Mouse (Mus musculus) right cerebral cortex, postnatal 10 days (tissue): ENCODE data around the gene Lhx8.
A peak's percentile ranks its signal among the peaks of the same experiment; 100 is the strongest.

Experiments
- DNase-seq, 2 experiments: peaks; one replicate each; pipeline ENCODE4 v3.0.0; 2021; ENCODE audit warnings: low spot score in 2 of 2

Lhx8 gene

DNA sequence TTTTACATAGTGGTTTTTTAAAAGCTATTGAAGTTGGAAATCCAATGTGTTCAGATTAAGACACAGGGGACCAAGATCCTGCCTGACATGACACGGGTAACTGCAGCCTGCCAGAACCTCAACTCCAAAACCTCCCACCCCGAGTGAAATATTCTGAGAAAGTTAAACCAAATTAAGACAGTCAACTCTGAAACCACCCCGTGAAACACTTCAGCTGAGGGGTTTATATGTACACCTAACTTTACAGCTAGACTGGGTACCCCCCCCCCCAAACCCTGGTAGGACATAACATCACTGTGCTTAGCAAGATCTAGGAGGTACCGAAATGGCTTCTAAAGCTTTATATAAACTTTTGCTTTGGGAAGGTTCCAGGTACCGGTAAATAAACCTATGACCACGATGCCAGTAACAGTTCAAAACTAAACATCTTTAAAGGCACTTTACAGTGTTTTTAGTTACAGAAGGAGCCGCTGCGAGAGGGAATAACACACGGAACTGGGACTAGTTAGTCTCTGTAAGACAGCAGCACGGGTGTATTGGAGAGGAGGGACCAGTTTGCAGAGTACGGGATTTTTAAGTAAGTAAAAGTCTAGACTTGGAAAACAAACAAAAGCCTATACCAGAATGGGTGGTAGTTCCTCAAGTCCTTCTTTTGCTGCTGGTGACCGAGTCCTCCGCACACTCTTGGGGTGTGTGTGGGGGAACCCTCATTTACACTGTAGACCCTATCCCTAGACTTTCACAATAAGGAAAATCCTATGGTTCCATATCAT lies 3.2 kb downstream of the Lhx8 start:
- DNase-seq = no peak

DNA sequence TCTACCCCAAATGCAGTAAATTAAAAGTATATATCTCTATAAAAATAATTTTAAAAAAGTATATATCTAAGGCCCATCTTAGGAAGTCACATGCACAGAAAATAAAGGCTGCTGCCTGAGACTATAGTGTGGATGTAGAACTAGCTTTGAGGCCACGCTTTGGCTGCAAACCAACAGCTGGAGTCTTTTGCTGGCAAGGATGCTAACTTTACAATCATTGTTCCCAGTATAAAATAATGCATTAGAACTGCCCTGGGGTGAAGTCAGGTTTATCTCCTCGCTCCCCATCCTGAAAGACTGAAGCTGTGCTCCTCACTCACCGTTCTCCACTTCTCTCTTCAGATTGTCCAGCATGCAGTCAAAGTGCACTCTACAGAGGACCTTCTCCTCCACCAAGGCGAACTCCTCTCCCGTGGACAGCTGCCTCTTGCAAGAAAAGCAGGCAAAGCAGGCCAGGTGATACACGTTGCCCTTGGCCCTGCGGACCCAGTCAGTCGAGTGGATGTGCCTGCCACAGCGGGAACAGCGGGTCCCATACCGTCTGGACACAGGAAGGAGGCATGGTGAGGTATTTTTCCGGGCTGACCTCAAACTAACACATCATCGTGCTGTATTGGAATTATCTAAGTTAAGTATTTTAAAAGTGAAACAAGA lies 8.4 kb downstream of the Lhx8 start:
- no peak for DNase-seq

DNA sequence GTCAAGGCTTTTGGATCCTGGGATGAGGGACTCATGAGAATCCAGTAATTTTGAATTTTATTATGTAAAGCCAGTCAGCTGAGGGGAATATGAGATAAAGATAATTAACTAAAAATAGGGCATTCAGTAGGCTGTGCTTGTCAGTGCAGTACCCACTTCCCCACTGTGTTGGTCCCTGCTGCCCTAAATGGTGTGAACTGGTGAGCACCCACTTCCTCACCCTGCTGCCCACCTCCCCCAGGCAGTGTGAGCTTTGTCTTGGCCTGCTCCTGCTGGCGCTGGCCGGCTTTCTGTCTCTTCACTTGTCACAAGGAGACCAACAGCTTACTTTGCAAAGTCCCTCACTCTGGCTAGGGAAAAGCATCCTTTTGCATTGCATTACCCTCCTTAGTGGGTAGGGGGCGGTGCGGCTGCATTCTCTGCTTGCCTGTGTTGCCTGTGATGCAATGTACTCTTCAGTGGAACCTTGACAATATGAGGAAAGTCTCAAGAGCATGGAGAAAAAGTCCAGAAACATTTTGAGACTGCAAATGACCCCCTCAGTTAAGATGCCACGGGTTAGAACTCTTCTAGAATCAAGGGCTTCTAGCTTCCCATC lies 12.7 kb downstream of the Lhx8 start:
- DNase-seq = no peak

DNA sequence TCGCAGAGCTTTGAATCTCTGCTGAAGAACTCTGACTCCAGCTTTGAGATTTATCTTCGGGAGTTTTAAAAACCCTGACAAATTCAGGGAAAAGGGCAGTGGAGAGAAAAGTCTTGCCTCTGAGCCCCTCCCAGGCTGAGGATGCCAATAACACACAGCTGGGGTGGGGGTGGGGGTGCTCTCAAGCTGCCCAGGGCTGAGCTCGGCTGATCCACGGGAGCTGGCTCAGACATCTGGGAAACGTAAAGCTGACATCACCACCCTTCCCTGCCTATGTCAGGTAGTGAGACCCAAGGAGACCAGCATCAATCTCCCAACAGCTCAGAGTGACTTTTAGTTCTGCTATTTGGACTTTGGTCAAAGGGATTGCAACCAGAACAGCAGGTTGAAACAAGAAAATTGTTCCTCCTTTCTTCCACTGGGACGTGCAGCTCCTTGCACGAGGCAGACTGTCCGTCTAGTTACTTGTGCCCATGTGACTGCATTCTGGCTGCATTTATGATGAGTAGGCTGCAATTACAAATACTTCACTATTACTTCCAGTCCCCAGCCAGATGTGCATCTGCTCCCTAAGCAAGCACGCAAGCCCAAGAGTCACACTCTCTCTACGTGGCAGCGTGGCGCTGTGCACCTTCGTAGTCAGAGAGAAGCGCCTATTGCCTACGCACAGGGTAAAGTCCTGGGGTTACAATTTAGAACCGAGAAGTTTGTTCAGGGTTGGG lies 25.1 kb downstream of the Lhx8 start:
- DNase-seq = no peak

DNA sequence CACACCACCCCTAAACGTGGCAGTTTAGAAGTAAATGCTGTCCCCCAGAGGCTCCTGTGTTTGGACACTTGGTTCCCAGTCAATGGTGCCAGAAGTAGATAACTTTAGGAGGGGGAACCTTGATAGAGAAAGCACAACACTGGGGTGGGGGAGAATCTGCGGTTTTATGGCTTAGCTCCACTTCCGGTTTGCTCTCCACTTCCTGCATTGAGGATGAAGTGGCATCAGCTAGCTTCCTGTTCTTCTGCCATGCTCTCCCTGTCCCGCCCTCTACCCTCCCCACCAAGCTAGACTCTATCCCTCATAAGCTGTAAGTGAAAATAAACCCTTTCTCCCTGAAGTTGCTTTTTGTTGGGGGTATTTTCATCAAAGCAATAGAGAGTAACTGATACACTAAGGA lies 29.4 kb downstream of the Lhx8 start:
- DNase-seq = no peak

DNA sequence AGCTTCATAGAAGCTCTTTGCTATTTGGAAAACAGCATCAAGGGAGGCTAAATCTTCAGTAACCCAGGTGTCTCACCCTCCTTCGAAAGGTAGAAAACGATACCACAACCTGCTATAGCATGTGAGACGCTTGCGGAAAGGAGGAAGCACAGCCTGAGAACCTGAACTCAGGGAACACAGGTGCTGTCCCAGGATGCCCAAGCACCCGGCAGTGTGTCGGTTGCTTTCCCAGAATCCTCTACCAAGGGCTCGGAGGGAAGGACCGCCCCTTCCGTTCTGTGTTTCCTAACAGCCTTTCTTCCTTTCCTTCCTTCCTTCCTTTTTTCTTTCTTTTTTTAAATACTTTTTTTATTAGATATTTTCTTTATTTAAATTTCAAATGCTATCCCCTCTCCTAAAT lies 30.5 kb downstream of the Lhx8 start:
- DNase-seq = no peak

DNA sequence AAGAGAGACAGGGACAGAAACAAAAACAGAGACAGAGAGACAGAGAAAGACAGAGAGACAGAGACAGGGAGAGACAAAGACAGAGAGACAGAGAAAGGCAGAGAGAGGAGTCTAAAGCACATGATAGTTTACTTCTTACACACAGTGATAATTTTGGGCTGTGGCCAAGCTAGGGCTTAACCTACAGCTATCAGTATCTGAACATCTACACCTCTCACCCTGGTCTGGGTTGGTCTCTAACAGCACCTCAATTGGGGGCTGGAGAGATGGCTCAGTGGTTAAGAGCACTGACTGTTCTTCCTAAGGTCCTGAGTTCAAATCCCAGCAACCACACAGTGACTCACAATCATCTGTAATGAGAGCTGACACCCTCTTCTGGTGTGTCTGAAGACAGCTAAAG lies 32.0 kb downstream of the Lhx8 start:
- no peak for DNase-seq

DNA sequence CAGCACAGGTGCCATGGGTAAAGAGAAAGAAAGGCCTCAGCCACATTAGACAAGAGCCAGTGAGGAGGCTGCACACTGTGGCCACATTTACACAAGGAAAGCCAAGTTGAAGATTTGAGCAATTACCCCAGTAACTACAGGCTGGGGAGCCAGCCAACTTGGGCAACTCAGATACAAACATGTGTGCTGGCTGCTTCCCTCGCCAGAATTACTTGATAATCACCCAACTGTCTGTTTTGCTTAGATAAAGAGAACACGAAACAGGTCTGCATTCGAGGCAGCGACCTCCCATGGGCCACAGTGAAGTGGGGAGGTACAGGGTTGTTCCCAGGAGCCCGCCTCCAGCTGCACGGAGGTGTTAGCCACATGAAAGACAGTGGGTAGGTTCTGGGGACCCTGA lies 33.0 kb downstream of the Lhx8 start:
- peak; percentile 35 to 41 for DNase-seq

DNA sequence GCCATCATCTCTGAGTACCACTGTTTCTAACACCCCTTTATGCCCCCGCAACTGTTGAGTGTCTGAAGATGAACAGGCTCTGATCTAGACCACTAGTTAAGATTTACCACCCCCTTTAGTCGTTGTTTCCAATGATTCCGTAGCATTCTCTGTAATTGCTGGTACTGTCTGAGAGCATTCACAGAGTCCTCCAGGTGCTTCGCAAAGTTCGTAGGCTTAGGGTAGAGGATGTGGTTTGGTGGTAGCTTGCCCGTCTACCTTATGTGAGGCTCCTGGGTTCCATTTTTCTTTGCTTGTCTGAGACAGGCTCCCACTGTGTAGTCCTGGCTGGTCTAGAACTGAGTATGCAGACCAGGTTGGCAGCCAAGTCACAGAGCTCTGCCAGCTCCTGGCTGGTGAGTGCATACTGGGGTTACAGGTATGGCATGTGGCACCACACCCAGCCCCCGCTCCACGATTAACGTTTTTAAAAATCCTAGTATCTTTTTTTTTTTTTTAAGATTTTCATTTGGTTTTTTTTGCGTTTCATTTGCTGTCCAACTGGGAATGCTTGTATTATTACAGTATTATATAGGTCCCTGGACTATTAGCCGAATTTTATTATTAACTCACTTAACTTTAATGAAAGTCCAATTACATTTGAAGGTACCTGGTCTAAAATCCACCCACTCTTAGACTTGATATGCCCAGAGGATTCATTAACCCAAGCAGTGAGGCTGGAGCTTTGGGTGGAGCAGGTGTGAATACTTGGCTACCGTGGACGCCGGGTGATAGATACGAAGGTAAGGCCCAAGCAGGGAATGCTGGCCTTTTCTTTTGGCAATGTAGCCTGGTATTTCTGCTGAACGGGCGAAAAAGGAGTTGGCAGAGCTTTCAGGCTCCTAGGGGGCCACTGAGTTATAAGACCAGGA lies 35.3 kb downstream of the Lhx8 start:
- DNase-seq = no peak

DNA sequence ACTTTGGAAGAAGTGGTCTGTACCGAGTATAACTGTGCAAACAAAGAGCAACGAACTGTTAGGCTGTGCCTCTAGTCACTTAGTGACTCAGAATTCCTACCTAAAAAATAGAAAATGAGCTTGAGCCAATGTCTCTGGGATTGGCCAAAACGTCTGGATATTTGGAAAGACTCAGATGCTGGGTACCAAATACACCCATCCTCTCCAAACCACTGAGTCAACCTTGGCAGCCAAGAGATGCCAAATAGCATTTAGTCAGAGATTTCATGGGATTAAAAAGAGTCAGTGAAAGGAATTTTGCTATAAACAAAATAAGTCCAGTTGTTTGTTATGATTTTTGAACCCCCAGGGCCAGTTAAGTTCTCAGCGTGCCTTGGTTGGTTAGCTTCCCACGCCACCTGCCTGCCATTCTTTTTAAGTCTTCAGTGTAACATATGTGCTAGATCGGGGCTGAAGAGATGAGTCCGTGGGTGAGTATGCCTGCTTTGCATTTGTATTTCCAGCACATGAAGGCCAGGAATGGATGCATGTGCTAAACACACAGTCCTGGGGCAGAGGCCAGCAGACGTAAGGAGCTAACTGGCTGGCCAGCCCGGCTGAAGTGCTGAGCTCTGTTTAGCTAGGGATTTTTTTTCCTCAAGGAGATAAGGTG lies 36.5 kb downstream of the Lhx8 start:
- DNase-seq = peak; percentile 30 to 45

DNA sequence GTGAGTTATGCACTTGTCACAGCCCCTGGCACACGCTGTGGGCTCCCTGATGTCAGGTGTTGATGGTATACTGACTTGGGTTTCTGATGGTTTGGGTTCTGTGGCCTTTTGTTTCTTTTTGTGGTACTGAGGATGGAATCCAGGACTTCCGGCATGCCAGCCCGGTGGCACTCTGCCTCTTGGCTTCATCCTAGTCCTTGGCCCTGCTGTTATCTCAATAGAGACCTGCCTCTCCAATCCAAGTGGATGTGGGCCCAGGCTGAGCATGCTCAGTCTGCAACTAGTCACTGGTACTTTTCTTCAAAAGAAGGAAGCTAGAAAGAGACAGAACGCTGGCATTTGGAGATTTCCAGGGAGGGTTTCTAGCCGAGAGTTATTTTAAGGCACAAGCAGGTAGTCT lies 38.3 kb downstream of the Lhx8 start:
- DNase-seq = peak in 1 of 2 experiments; percentile 36

DNA sequence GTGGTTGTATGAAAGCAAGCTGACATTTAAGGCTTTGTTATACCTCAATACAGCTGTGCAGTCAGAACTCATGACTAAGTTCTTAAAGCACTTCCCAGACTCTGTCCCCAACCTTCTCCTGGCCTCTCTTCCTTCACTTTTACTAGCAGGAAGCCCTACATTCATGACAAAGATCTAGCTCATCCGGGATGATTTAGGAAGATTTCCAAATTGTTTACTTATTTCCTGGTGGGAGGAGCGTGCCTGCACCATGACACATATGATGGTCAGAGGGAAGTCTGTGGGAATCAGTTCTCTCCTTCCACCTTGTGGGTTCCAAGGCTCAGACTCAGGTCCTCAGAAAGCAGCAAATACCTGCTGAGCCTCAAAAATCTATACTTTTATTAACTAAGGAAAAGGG lies 40.1 kb downstream of the Lhx8 start:
- no peak for DNase-seq

DNA sequence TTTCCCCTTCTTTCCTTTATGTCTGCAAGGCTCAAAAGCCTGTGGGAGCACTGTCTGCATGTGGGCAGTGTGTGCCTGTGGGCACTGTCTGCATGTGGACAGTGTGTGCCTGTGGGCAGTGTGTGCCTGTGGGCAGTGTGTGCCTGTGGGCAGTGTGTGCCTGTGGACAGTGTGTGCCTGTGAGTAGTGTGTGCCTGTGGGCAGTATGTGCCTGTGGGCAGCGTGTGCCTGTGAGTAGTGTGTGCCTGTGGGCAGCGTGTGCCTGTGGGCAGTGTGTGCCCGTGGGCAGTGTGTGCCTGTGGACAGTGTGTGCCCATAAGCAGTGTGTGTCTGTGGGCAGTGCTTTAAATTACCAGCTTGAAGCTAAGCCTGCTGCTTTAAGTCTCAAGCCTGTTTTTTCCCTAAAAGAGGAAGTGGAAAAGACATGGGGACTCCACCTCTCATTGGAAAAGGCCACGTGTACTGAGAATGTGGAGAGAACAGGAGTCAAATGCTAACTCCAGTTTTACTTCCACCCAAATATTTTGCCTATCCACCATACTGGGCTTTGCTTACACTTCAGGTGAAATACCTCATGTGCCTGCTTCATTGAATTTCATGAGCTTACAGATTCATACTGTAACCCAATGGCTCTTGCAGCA lies 41.9 kb downstream of the Lhx8 start:
- no peak for DNase-seq

DNA sequence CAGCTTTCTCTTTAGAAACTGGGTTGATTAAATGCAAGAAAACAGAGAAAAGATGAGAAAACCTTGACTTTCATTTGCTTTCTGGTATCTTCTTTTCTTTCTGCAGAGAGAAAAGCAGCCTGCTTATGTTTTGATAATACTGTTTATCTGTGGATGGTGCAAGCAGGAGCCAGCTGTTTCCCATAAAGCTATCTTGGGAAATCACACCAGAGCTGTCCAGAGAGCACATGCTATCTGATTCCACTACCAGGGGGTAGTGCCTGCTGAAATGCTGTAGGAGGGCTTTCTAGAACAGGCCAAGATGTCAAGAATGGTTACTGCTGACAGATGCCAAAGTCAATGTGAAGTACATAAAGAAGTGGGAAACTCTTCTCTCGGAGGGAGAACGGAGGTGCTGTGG lies 43.2 kb downstream of the Lhx8 start:
- no peak for DNase-seq

DNA sequence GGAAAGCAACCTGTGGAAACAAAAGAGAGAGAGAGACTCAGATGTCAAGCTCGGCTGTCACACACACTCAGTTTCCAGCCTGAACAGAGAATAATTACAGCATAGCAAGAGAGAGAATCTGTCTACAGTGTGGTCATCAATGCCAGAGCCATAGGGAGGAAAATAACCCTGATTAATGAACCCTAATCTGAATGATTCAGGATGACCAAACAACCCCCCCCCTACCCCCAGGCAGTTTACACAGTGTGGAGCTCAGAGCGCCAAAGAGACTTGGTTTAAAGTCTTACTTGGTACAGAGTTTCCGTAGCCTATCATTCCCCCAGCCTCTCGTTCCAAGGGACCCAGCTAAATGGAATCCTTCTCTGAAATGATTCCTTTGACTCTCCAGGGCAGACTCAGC lies 45.1 kb downstream of the Lhx8 start:
- no peak for DNase-seq

DNA sequence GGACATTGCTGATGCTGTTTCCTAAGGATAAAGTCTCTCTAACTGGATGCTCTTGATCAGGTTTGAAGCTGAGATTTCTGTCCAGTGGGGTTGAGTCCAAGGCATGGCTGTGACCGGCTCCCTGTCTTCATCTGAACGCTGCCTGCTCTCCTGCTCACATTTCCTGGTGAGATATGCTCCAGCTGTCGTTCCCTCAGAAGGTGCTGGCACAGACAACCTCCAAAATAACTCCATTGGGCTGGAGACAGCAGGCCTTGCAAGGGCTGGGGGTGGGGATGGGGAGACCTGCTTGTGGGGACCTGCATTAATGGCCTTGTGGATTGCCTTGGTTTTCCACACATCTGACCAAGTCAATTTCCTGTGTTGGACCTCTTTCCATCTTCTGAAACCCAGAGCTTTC lies 46.2 kb downstream of the Lhx8 start:
- no peak for DNase-seq

DNA sequence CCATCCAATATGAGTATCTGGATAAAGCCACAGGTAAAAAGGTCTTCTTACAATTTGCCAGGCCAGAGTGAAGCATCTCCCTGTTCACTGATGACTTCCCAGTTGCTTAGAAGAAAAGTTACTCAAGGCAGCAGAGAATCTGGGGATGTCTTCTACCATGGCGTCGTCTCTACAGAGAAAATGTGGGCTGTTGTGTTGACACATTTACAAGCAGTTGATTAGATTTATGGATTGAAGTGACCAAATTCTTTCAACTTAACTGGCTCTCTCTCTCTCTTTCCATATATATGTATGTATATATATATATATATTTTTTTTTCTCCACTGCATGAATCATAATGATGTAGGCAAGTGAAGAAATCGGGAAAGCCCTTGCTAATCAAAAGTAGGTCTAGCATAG lies 55.8 kb downstream of the Lhx8 start:
- no peak for DNase-seq

DNA sequence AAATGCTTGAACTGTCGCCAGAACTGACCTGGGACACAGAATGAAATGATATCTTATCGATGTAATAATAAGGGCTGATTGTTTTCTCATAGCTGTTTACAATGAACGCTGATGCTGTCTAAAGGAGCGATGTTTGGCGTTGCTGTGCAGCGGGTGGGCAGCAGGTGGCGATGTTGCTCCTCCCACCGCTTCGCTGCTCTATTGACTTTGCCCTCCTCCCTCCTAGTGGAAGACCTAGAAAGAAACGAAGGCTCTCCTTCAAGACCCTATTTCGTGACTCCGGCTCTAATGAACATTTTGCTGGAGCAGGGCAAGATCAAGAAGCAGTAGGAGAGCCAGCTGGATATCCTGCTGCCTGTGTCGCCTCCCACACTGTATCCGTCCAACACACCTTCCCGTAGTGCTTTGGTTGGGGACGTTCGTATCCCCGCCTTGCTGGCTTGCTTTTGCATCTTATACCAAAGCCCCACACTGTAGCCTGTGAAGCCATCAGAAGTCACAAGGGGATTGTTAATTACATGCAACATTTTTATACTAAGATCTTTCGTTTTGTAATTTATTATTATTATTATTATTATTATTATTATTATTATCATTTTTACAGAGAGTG lies 60.6 kb downstream of the Lhx8 start:
- DNase-seq = peak; percentile 76 to 83

DNA sequence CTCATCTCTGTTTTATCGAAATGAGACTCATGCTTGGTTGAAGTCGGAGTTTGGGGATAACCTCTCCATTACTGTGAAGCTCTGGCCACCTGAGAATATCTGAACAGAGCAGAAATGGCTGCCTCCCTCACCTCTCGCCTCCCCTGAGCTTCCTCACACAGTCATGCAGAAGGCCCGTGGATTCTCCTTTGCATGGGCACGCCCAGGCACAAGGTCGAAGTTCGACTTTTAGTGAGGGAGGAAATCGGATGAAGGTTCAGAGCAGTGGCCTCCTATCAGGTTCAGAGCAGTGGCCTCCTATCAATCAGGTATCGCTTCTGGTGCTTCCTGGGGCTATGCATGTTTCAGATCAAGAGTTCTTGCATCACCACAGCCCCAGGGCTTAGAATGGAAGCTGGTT lies 62.1 kb downstream of the Lhx8 start:
- no peak for DNase-seq

DNA sequence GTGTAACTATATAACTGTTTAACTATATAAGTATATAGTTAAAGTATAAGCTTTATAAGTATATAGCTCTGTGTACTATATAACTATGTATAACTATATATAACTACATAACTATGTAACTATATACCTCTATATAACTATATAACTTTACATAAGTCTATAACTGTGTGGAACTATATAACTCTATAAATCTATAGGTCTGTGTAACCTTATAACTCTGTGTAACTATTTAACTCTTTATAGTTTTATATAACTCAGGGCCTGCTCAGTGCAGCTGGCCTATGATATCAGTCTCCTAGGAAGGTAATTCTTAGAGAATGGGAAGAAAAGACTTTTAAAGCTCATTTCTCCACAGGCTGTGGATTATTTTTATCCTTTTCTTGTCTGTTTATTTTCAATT lies 73.1 kb downstream of the Lhx8 start:
- no peak for DNase-seq
